Mouse (Mus musculus) midbrain, embryonic 16.5 days (tissue): ENCODE measurements at regions not wholly inside any gene's neighbourhood (a gene's known extent, or its start where the extent isn't known, plus 50 kb on each side); places are given as distances from the start of the nearest gene placed in this dataset.
"Not testable (repeated sequence)": the region's sequence is repeated elsewhere in the genome, so short reads cannot be mapped to it uniquely, and the experiment has no call there.

Experiments used
- ATAC-seq: fragments of 200-750 bp; cut with Nextera tagmentation; 2 replicates; pipeline ENCODE4 v1.8.0; 2017; ENCODE audit warnings: moderate TSS enrichment
- H3K27ac ChIP-seq: fragments of 300-500 bp; sonication (generic); 2 replicates; pipeline ENCODE4 v1.5.1; 2014; ENCODE audit warnings: mild to moderate bottlenecking, low read length, mixed read lengths
- H3K27me3 ChIP-seq: fragments of 300-500 bp; sonication (generic); 2 replicates; pipeline ENCODE4 v1.6.1; 2014; ENCODE audit warnings: low read depth, low read length, mixed read lengths; ENCODE audit not compliant: control insufficient read depth, insufficient read depth
- H3K36me3 ChIP-seq: fragments of 300-500 bp; sonication (generic); 2 replicates; pipeline ENCODE4 v1.6.1; 2014; ENCODE audit warnings: mild to moderate bottlenecking, low read length, moderate library complexity, mixed read lengths; ENCODE audit not compliant: control insufficient read depth, insufficient read depth
- H3K4me1 ChIP-seq: fragments of 300-500 bp; sonication (generic); 2 replicates; pipeline ENCODE4 v1.6.1; 2014; ENCODE audit warnings: mild to moderate bottlenecking, low read length, mixed read lengths; ENCODE audit not compliant: control insufficient read depth, insufficient read depth
- H3K4me2 ChIP-seq: fragments of 300-500 bp; sonication (generic); 2 replicates; pipeline ENCODE4 v1.6.1; 2014; ENCODE audit warnings: mild to moderate bottlenecking, low read length, mixed read lengths
- H3K4me3 ChIP-seq: fragments of 300-500 bp; sonication (generic); 2 replicates; pipeline ENCODE4 v1.5.1; 2014; ENCODE audit warnings: low read depth, mild to moderate bottlenecking, low read length, moderate library complexity, mixed read lengths
- H3K9ac ChIP-seq: fragments of 300-500 bp; sonication (generic); 2 replicates; pipeline ENCODE4 v1.6.1; 2014; ENCODE audit warnings: low read depth, low read length, mixed read lengths
- H3K9me3 ChIP-seq: fragments of 300-500 bp; sonication (generic); replicated peaks from 2 replicates; pipeline ENCODE4 v1.6.1; 2014; ENCODE audit warnings: mild to moderate bottlenecking, low read length, mixed read lengths; ENCODE audit not compliant: control insufficient read depth, poor library complexity, severe bottlenecking
- WGBS: fragments of 180-500 bp; shearing (Covaris S2); extraction: QIAGEN DNeasy Blood & Tissue Kit; methylation state at CpG from one replicate; pipeline ENCODE4 v1.1.7; 2014; 5-methylcytosine and 5-hydroxymethylcytosine counted together

DNA sequence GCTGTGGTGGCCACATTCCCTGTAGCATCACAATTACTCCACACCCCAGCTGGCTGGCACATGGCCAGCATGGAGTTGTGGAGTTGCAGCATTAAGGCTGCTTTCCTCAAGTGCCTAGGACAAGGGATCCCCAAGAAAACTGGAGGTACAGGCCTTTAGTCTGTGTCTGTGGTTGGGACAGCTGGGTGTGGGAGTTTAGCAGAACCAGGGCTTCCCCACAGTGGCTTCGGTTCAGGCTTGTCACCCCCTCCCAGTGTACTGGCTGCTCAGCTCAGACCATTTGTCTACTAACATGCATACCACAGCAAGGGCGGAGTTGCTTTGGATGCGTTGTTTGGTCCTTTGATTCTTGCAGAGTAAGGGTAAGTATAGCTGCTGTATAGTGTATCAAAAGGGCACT, 79.1 kb upstream of the Neurl1b start:
- ATAC-seq: no peak
- Histone ChIP-seq H3K27me3 (no peaks in the 10 kb centered on the region), H3K36me3 (no peaks in the 10 kb centered on the region), H3K27ac (no peak overlapping the region), H3K4me2 (no peak overlapping the region), H3K9ac (no peak overlapping the region), H3K4me1 (no peaks in the 10 kb centered on the region), H3K4me3 (no peak overlapping the region), H3K9me3 (no peaks in the 10 kb centered on the region)
- WGBS: 86% methylated on average over 3 of the region's 3 CpGs

DNA sequence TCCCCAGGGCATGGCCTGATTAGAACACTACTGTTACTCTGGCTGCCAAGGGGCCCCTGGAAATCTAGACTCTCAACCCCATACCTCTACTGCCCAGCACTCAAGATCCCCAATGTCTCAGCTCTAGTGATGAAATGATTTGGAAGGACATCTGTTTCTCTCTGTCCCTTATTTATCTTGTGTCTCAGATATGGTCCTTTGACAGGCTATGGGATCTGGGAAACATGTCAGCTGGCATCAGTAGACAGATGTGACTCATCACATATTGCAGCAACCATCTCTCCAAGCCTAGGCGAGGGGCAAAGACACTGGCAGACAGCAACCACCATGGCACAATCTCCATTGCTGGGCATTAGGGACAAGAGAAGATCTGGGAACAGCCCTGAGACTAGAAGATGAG, 78.6 kb upstream of the Neurl1b start:
- H3K9ac ChIP-seq: no peak overlapping the region
- H3K27me3 ChIP-seq: no peaks in the 10 kb centered on the region
- WGBS: 100% methylated on average over 1 of the region's 1 CpGs
- no peak overlapping the region for H3K4me3 ChIP-seq
- no peaks in the 10 kb centered on the region for H3K4me1 ChIP-seq
- H3K9me3 ChIP-seq: no peaks in the 10 kb centered on the region
- H3K4me2 ChIP-seq: no peak overlapping the region
- no peak overlapping the region for H3K27ac ChIP-seq
- no peaks in the 10 kb centered on the region for H3K36me3 ChIP-seq
- ATAC-seq: no peak

DNA sequence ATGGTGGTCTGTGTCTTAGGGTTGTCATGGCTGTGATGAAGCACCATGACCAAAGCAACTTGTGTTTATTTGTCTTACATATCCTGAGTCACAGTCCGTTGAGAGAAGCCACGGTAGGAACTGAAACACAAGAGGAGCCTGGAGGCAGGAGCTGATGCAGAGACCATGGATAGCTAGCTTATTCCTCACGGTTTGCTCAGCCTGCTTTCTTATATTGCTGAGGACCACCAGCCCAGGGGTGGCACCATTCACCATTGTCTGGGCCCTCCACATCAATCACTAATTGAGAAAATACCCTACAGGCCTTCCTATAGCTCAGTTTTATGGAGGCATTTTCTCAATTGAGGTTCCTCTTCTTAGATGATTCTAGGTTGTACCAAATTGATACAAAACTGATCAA, 77.5 kb upstream of the Neurl1b start:
- no peaks in the 10 kb centered on the region for H3K27me3 ChIP-seq
- 76% methylated on average over 3 of the region's 3 CpGs for WGBS
- H3K4me3 ChIP-seq: no peak overlapping the region
- no peaks in the 10 kb centered on the region for H3K36me3 ChIP-seq
- no peak overlapping the region for H3K9ac ChIP-seq
- no peak for ATAC-seq
- no peak overlapping the region for H3K27ac ChIP-seq
- no peaks in the 10 kb centered on the region for H3K9me3 ChIP-seq
- H3K4me2 ChIP-seq: no peak overlapping the region
- H3K4me1 ChIP-seq: no peaks in the 10 kb centered on the region

DNA sequence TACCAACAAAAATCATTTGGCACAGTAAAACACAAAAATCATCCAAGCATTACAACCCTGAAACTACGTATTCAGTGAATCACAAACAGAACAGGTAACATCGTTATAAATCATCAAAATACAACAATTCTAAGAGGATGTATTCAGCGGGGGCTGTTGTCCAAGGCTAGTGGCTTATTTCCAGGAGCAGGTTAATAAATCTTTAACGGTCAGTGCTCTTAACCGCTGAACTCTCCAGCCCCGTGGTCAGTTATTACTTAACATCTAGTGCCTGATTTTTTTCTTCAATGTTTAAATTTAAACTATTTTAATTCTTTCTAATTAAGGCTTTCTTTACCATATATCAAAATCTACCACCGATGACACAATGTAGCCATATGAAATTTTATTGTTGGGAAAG, 69.2 kb upstream of the Neurl1b start:
- not testable (repeated sequence) for H3K9ac ChIP-seq, H3K4me3 ChIP-seq, H3K9me3 ChIP-seq, ATAC-seq, H3K4me2 ChIP-seq, H3K36me3 ChIP-seq, H3K27ac ChIP-seq, H3K4me1 ChIP-seq, H3K27me3 ChIP-seq
- WGBS: 92% methylated on average over 7 of the region's 7 CpGs

DNA sequence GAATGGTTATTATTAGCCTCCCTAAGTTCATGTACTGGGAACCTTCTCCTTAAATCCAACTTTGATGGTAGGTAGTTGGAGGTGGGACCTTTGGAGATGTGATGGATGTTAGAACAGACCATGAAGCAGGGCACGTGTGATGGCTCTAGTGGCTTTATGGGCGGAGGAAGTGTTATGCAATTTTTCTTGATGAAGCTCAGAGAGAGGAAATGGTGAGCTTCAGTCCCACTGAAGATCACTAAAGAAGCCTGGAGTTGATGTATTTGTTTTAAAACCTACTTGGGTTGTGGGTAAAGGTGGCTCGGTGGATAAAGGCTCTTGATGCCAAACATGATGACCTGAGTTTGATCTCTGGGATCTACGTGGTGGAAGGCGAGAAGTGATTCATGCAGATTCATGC, 66.5 kb upstream of the Neurl1b start:
- WGBS: 96% methylated on average over 5 of the region's 5 CpGs
- Histone ChIP-seq H3K27me3 (no peaks in the 10 kb centered on the region), H3K4me3 (no peak overlapping the region), H3K9me3 (no peaks in the 10 kb centered on the region), H3K27ac (no peak overlapping the region), H3K4me2 (no peak overlapping the region), H3K4me1 (no peaks in the 10 kb centered on the region), H3K36me3 (no peaks in the 10 kb centered on the region), H3K9ac (no peak overlapping the region)
- no peak for ATAC-seq

DNA sequence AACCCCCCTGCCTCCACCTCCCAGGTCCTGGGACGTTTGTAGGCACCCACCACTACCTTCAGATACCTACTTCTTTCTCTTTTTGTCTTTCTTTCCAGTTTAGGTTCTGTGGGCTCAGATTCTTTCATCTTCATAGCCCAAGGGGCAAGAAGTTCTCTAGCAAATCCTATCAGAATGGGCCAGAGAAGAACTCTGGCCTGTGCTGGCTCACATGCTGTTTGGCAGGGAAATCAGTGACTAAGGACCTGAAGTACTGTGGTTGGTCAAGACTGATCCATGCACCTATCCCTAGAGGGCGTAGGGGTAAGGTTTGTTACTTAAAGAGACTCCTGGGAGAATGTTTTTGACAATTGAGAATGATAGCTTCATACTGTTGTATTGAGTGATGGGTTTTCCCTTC, 64.9 kb upstream of the Neurl1b start:
- Histone ChIP-seq H3K36me3 (no peaks in the 10 kb centered on the region), H3K9me3 (no peaks in the 10 kb centered on the region), H3K4me3 (no peak overlapping the region), H3K27me3 (no peaks in the 10 kb centered on the region), H3K27ac (no peak overlapping the region), H3K4me2 (no peak overlapping the region), H3K4me1 (no peaks in the 10 kb centered on the region), H3K9ac (no peak overlapping the region)
- WGBS: 65% methylated on average over 2 of the region's 2 CpGs
- no peak for ATAC-seq

DNA sequence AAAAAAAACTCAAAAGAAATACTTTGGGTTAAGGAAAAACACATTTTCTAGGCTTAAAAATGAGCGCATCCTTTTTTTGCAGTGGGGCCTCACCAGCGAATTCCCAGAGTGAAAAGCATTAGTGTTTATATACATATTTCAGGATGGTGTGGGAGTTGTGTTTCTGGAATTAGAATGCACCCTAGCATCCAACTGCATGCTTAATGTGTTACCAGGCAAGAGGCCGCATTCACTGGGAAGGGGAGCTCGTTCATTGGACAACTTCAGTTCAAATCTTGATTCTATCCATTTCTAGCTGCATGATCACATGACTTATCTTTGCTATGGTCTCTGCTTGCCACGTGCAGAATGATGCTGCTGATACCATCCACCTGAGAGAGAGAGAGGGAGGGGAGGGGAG, 64.4 kb upstream of the Neurl1b start:
- Histone ChIP-seq H3K9ac (no peak overlapping the region), H3K4me2 (no peak overlapping the region), H3K27ac (no peak overlapping the region), H3K9me3 (no peaks in the 10 kb centered on the region), H3K4me1 (no peaks in the 10 kb centered on the region), H3K27me3 (no peaks in the 10 kb centered on the region), H3K36me3 (no peaks in the 10 kb centered on the region), H3K4me3 (no peak overlapping the region)
- 80% methylated on average over 5 of the region's 5 CpGs for WGBS
- ATAC-seq: no peak

DNA sequence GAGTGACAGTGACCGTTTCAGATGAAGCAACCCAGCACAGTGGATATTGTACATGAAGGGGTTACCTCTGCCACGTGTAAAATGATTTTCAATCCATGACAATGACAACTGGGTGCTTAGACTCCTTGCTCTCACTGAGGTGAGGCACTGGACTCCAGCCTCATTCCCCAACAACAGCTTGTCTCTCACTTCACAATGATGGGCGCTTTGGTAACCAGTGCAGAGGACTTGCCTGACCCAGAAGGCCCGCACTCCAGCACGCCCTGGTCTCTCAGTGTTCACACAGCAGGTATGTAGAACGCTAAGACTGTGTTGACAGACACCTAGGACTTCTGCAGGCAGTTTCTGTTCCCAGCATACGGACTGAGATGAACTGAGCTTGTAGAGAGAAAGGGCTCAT, 62.6 kb upstream of the Neurl1b start:
- no peaks in the 10 kb centered on the region for H3K4me1 ChIP-seq

DNA sequence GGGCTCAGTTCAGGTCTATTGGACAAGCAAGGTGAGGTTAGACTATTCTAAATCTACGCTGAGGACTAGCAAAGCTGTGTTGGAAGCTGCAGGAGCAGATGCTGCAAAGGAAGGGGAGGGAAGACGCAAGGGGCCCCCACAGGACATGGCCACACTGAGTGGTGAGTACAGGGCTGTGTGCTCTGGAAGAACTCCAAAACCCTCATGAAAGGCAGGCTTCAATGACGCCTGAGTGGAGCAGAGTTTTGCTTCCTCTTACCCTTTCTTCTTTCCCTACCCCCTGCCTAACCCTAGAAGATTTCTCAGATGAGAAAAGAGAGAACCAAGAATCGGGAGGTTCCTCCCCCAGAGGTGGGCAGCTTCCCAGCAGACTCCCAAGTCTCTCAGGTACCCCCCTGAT, 61.9 kb upstream of the Neurl1b start:
- Histone ChIP-seq H3K27me3 (no peaks in the 10 kb centered on the region), H3K27ac (no peak overlapping the region), H3K4me3 (no peak overlapping the region), H3K9ac (no peak overlapping the region), H3K4me2 (no peak overlapping the region), H3K4me1 (no peaks in the 10 kb centered on the region), H3K36me3 (no peaks in the 10 kb centered on the region), H3K9me3 (no peaks in the 10 kb centered on the region)
- ATAC-seq: no peak
- 74% methylated on average over 4 of the region's 4 CpGs for WGBS

More for the DNA sequence above, 62.6 kb upstream of the Neurl1b start:
- no peak overlapping the region for H3K4me3 ChIP-seq
- H3K4me2 ChIP-seq: no peak overlapping the region
- H3K36me3 ChIP-seq: no peaks in the 10 kb centered on the region
- no peak overlapping the region for H3K27ac ChIP-seq
- ATAC-seq: no peak
- no peaks in the 10 kb centered on the region for H3K9me3 ChIP-seq
- H3K9ac ChIP-seq: no peak overlapping the region
- H3K27me3 ChIP-seq: no peaks in the 10 kb centered on the region
- WGBS: 84% methylated on average over 7 of the region's 7 CpGs

DNA sequence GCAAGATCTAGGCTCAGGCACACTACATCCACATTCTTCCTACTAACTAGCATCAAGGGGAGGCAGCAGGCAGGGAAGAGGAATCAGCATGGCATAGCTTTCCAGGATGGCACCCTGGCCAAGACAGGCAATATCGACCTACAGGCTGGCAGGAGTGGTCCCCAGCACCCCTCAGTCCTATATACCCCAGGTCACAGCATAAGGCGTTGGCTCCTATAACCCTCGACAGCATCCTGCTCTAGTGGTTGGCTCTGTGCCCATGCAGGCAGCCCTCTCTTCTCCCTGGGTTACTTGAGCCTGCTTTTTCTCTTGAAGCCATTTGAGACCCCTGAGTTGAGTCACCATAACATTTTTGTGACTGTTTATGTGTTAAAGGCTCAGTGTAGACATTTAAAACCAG, 60.2 kb upstream of the Neurl1b start:
- no peak overlapping the region for H3K4me2 ChIP-seq
- H3K4me3 ChIP-seq: no peak overlapping the region
- no peak for ATAC-seq
- H3K9ac ChIP-seq: no peak overlapping the region
- H3K9me3 ChIP-seq: no peaks in the 10 kb centered on the region
- H3K27ac ChIP-seq: no peak overlapping the region
- 73% methylated on average over 3 of the region's 3 CpGs for WGBS
- no peaks in the 10 kb centered on the region for H3K27me3 ChIP-seq
- no peaks in the 10 kb centered on the region for H3K36me3 ChIP-seq
- no peaks in the 10 kb centered on the region for H3K4me1 ChIP-seq
